Mouse (Mus musculus) layer of hippocampus, postnatal 25 days (tissue): Measurements from ENCODE around the gene Tbc1d8b. TPM values are rescaled to one million over a fixed set of nuclear protein-coding genes. Genes with fewer than 3 reads are reported as not detected.

Experiments used
- DNase-seq, 2 experiments: peaks; one replicate each; pipeline ENCODE4 v3.0.0; 2022; ENCODE audit warnings: mixed read lengths in 2 of 2, low spot score in 1 of 2; ENCODE audit errors: extremely low spot score in 1 of 2
- total RNA-seq, 2 experiments: library from RNA; stranded (reverse); gene quantifications; 2 replicates each; pipeline ENCODE4 v1.2.3; 2021

Tbc1d8b gene
- total RNA-seq, 2 experiments from 2014 or later: 9.5 to 11.2 TPM

GRCm38 (mm10) chrX:139778886-139779285 lies 94.1 kb downstream of the Tbc1d8b start:
- no peak for DNase-seq

GRCm38 (mm10) chrX:139779401-139779800 lies 94.6 kb downstream of the Tbc1d8b start:
- no peak for DNase-seq

- no peak for DNase-seq
These were observed 96.2 kb downstream of the Tbc1d8b start for GRCm38 (mm10) chrX:139780988-139781387.

GRCm38 (mm10) chrX:139781563-139781962 lies 96.8 kb downstream of the Tbc1d8b start:
- DNase-seq: no peak

- no peak for DNase-seq
These were observed 97.7 kb downstream of the Tbc1d8b start, which contains the start of gene Ripply1 for GRCm38 (mm10) chrX:139782278-139783044. Ripply1 (minus strand) TSS chrX:139782353.

- no peak for DNase-seq
These were observed 98.2 kb downstream of the Tbc1d8b start for GRCm38 (mm10) chrX:139783045-139783422.

GRCm38 (mm10) chrX:139785764-139786163 lies 101.0 kb downstream of the Tbc1d8b start:
- DNase-seq: no peak

- no peak for DNase-seq
These were observed 109.5 kb downstream of the Tbc1d8b start for GRCm38 (mm10) chrX:139794072-139794845.

- no peak for DNase-seq
These were observed 111.2 kb downstream of the Tbc1d8b start for GRCm38 (mm10) chrX:139796037-139796436.

- DNase-seq: no peak
These were observed 113.1 kb downstream of the Tbc1d8b start for GRCm38 (mm10) chrX:139797875-139798274.

- no peak for DNase-seq
These were observed 115.2 kb downstream of the Tbc1d8b start for GRCm38 (mm10) chrX:139799953-139800352.

GRCm38 (mm10) chrX:139800406-139800878 lies 115.6 kb downstream of the Tbc1d8b start, which contains the start of gene Cldn2:
Cldn2 (plus strand) TSS chrX:139800828.
- DNase-seq: no peak

Other genes starting within 250 kb of the Tbc1d8b start
- under 1 TPM; 0.19 to 0.39 TPM for gene D330045A20Rik, start 204.6 kb upstream of the Tbc1d8b start, total RNA-seq
- gene Rnf128, start 121.7 kb upstream of the Tbc1d8b start, total RNA-seq: 10 to 100 TPM; 26.7 to 32.3 TPM
- gene Gm15013, start 29.5 kb downstream of the Tbc1d8b start, total RNA-seq: not detected
- not detected for gene Ripply1, start 97.4 kb downstream of the Tbc1d8b start, total RNA-seq
- gene Cldn2, start 115.8 kb downstream of the Tbc1d8b start, total RNA-seq: under 1 TPM; 0.44 to 0.56 TPM
- 1 to 10 TPM; 3.8 to 5.8 TPM for gene Morc4, start 186.7 kb downstream of the Tbc1d8b start, total RNA-seq